12 mouse cellular contexts compared by ENCODE assay signal in genomic region chr11:55682351-55682961, GRCm38 (mm10).
DNase-seq lines count a peak whose midpoint lies in the region; ATAC-seq lines count a peak whose summit lies in the region.
"Had no signal": no experiment of that assay in that cellular context is flagged by ENCODE, and none has a peak within 500 bp of the region (broad histone marks: within the 10 kb centered on the region; RNA-seq: fewer than 3 reads in every experiment).

No protein-coding gene starts in this region.

- H3K36me3 ChIP-seq in heart, embryonic 10.5 days = no peaks in the 10 kb centered on the region
- no peaks in the 10 kb centered on the region for H3K36me3 ChIP-seq in heart, embryonic 12.5 days
- no peaks in the 10 kb centered on the region for H3K36me3 ChIP-seq in neural tube, embryonic 11.5 days (ENCODE audit: control insufficient read depth, insufficient read depth, low read length)

- whole genome bisulfite sequencing in heart, embryonic 10.5 days = 39% methylated on average over 10 of the region's 10 CpGs
- 33% methylated on average over 10 of the region's 10 CpGs for WGBS in heart, embryonic 12.5 days
- 20% methylated on average over 10 of the region's 10 CpGs for WGBS in neural tube, embryonic 11.5 days

- DNase-seq in heart, embryonic 10.5 days (ENCODE audit: low spot score) = peak; percentile 61
- DNase-seq in lung, postnatal 10 days = peak; percentile 16
- no peak for DNase-seq in lung, postnatal 14 days
- peak; percentile 71 for DNase-seq in embryo, embryonic 11 days
- DNase-seq in neural tube, embryonic 11.5 days (ENCODE audit: low spot score) = peak; percentile 67
- DNase-seq in right cerebral cortex, postnatal 14 days = no peak
- no peak for DNase-seq in right cerebral cortex, postnatal 36 days (ENCODE audit: low spot score in 2 of 2)
- DNase-seq: heart, postnatal 36 days had no signal

- no peak overlapping the region for H3K4me3 ChIP-seq in heart, embryonic 10.5 days
- H3K4me3 ChIP-seq in heart, embryonic 12.5 days = no peak overlapping the region
- H3K4me3 ChIP-seq in neural tube, embryonic 11.5 days (ENCODE audit: low read depth, low read length) = no peak overlapping the region
- H3K4me3 ChIP-seq: megakaryocyte, embryonic 14.5 days had no signal

- no peak for ATAC-seq in heart, embryonic 12.5 days (ENCODE audit: insufficient number of reproducible peaks, low FRiP score)
- no peak for ATAC-seq in neural tube, embryonic 11.5 days (ENCODE audit: insufficient read depth, low FRiP score, low TSS enrichment)
- ATAC-seq: activated CD4-positive, CD25-positive, alpha-beta regulatory T cell, adult 4 months had no signal

- no peaks in the 10 kb centered on the region for H3K27me3 ChIP-seq in heart, embryonic 10.5 days (ENCODE audit: insufficient read depth, poor library complexity, severe bottlenecking)
- H3K27me3 ChIP-seq in heart, embryonic 12.5 days (replicated peaks) = no peaks in the 10 kb centered on the region
- H3K27me3 ChIP-seq in neural tube, embryonic 11.5 days (ENCODE audit: control insufficient read depth, insufficient read depth, low read length) = no peaks in the 10 kb centered on the region
- H3K27me3 ChIP-seq: megakaryocyte, embryonic 14.5 days had no signal

- no peak overlapping the region for H3K4me2 ChIP-seq in heart, embryonic 12.5 days
- H3K4me2 ChIP-seq in neural tube, embryonic 11.5 days (ENCODE audit: low read depth) = no peak overlapping the region

- H3K9ac ChIP-seq in heart, embryonic 12.5 days = no peak overlapping the region
- H3K9ac ChIP-seq in neural tube, embryonic 11.5 days (ENCODE audit: low read length) = no peak overlapping the region
- H3K9ac ChIP-seq: liver, embryonic 14.5 days had no signal

- H3K27ac ChIP-seq in heart, embryonic 10.5 days = no peak overlapping the region
- H3K27ac ChIP-seq in heart, embryonic 12.5 days (ENCODE audit: poor library complexity, severe bottlenecking) = no peak overlapping the region
- peak overlapping the region; percentile 80 for H3K27ac ChIP-seq in neural tube, embryonic 11.5 days (ENCODE audit: low read depth, low read length)
- H3K27ac ChIP-seq: liver, embryonic 14.5 days had no signal

- H3K4me1 ChIP-seq in heart, embryonic 10.5 days = no peaks in the 10 kb centered on the region
- no peaks in the 10 kb centered on the region for H3K4me1 ChIP-seq in heart, embryonic 12.5 days (replicated peaks)
- H3K4me1 ChIP-seq in neural tube, embryonic 11.5 days (ENCODE audit: control insufficient read depth, insufficient read depth, low read length) = peaks cover 29% of the 10 kb centered on the region
- H3K4me1 ChIP-seq: megakaryocyte, embryonic 14.5 days had no signal

- H3K9me3 ChIP-seq in heart, embryonic 10.5 days = no peaks in the 10 kb centered on the region
- no peaks in the 10 kb centered on the region for H3K9me3 ChIP-seq in heart, embryonic 12.5 days (replicated peaks)
- H3K9me3 ChIP-seq in neural tube, embryonic 11.5 days (ENCODE audit: control insufficient read depth, low read length) = no peaks in the 10 kb centered on the region

Comparison
In these comparisons a context has a peak if more than half of its experiments do, and no peak if none do; other contexts are left out.
1. DNase-seq: peak in heart, embryonic 10.5 days (single experiment), lung, postnatal 10 days (single experiment), embryo, embryonic 11 days (single experiment) and neural tube, embryonic 11.5 days (single experiment); none in lung, postnatal 14 days (single experiment), right cerebral cortex, postnatal 14 days (single experiment) and right cerebral cortex, postnatal 36 days (0 of 2).